10 mouse cellular contexts compared by ENCODE assay signal in genomic region chr9:29220493-29220892, GRCm38 (mm10).
DNase-seq lines count a peak whose midpoint lies in the region; ATAC-seq and TF ChIP-seq lines count a peak whose summit lies in the region.
"Had no signal": no experiment of that assay in that cellular context is flagged by ENCODE, and none has a peak within 500 bp of the region (broad histone marks: within the 10 kb centered on the region; RNA-seq: fewer than 3 reads in every experiment).

No protein-coding gene starts in this region.

- H3K9me3 ChIP-seq in heart, embryonic 10.5 days, result no peaks in the 10 kb centered on the region
- H3K9me3 ChIP-seq in embryonic facial prominence, embryonic 11.5 days (replicated peaks; ENCODE audit: control insufficient read depth, low read length), result no peaks in the 10 kb centered on the region
- H3K9me3 ChIP-seq: neural tube, embryonic 13.5 days had no signal

- intact Hi-C loops in heart, adult 2 months (cut with DNase I), result loop anchor here (5.0 kb wide), 1 partner anchor 67 kb away; no protein-coding TSS in a partner anchor
- intact Hi-C loops in left cerebral cortex, postnatal 4 days (cut with DNase I), result no loop called here

- no peak for TF ChIP-seq CTCF in heart, adult 2 months (IDR thresholded peaks at IDR 0.05)

- no peak overlapping the region for H3K4me3 ChIP-seq in heart, adult 2 months
- H3K4me3 ChIP-seq in heart, embryonic 10.5 days, result no peak overlapping the region
- no peak overlapping the region for H3K4me3 ChIP-seq in embryonic facial prominence, embryonic 11.5 days (ENCODE audit: low read depth, low read length)
- H3K4me3 ChIP-seq: neural tube, embryonic 13.5 days had no signal

- peaks cover 5% of the 10 kb centered on the region; the same call in 1 of the 2 replicates for H3K4me1 ChIP-seq in heart, adult 2 months (ENCODE audit: control insufficient read depth, insufficient read depth, low read length)
- H3K4me1 ChIP-seq in heart, embryonic 10.5 days, result no peaks in the 10 kb centered on the region
- H3K4me1 ChIP-seq in embryonic facial prominence, embryonic 11.5 days (ENCODE audit: control insufficient read depth, insufficient read depth, low read length), result no peaks in the 10 kb centered on the region

- TF ChIP-seq POLR2A in heart, adult 2 months (IDR thresholded peaks at IDR 0.05; ENCODE audit: insufficient read depth, low read depth, low read length), result no peak

- H3K4me2 ChIP-seq in embryonic facial prominence, embryonic 11.5 days (ENCODE audit: low read depth, low read length), result no peak overlapping the region
- H3K4me2 ChIP-seq: lung, embryonic 14.5 days; neural tube, embryonic 13.5 days had no signal

- no peaks in the 10 kb centered on the region for H3K36me3 ChIP-seq in heart, adult 2 months (ENCODE audit: control insufficient read depth, insufficient read depth, low read length)
- no peaks in the 10 kb centered on the region for H3K36me3 ChIP-seq in heart, embryonic 10.5 days
- H3K36me3 ChIP-seq in embryonic facial prominence, embryonic 11.5 days (replicated peaks; ENCODE audit: control insufficient read depth, insufficient read depth, low read depth, low read length), result no peaks in the 10 kb centered on the region
- H3K36me3 ChIP-seq: neural tube, embryonic 13.5 days had no signal

- peak; percentile 54 to 65 for DNase-seq in heart, adult 2 months
- DNase-seq in heart, embryonic 10.5 days (ENCODE audit: low spot score), result no peak
- DNase-seq in embryonic facial prominence, embryonic 11.5 days (ENCODE audit: low spot score), result peak; percentile 36
- DNase-seq in left cerebral cortex, postnatal 4 days, result peak; percentile 91
- DNase-seq in spleen, postnatal 10 days (ENCODE audit: low spot score in 2 of 2), result no peak
- DNase-seq in lung, postnatal 14 days, result no peak
- DNase-seq in adrenal gland, postnatal 10 days, result no peak
- DNase-seq: lung, embryonic 14.5 days had no signal

- ATAC-seq in cerebellum, adult (ENCODE audit: insufficient number of reproducible peaks, low FRiP score, low TSS enrichment), result peak; percentile 70; the same call in 1 of the 2 replicates
- ATAC-seq in embryonic facial prominence, embryonic 11.5 days (replicated peaks; ENCODE audit: insufficient number of reproducible peaks, low FRiP score, low TSS enrichment, low read depth), result no peak

- TF ChIP-seq EP300 in heart, adult 2 months (IDR thresholded peaks at IDR 0.05; ENCODE audit: insufficient read depth, low read depth, low read length), result 0 out of 2 replicates have a peak, but pooled peaks have one; percentile 24

- H3K27me3 ChIP-seq in heart, adult 2 months (ENCODE audit: control insufficient read depth, insufficient read depth, low read length), result no peaks in the 10 kb centered on the region
- H3K27me3 ChIP-seq in heart, embryonic 10.5 days (ENCODE audit: insufficient read depth, poor library complexity, severe bottlenecking), result no peaks in the 10 kb centered on the region
- no peaks in the 10 kb centered on the region for H3K27me3 ChIP-seq in embryonic facial prominence, embryonic 11.5 days (ENCODE audit: control insufficient read depth, insufficient read depth, low read length)
- H3K27me3 ChIP-seq: neural tube, embryonic 13.5 days had no signal

- H3K9ac ChIP-seq in heart, adult 2 months (ENCODE audit: low read depth, low read length), result no peak overlapping the region
- H3K9ac ChIP-seq in embryonic facial prominence, embryonic 11.5 days (replicated peaks; ENCODE audit: low read length), result no peak overlapping the region
- H3K9ac ChIP-seq: lung, embryonic 14.5 days; neural tube, embryonic 13.5 days had no signal

- peak overlapping the region; percentile 36 for H3K27ac ChIP-seq in heart, adult 2 months
- H3K27ac ChIP-seq in heart, embryonic 10.5 days, result no peak overlapping the region
- H3K27ac ChIP-seq in embryonic facial prominence, embryonic 11.5 days (replicated peaks; ENCODE audit: low read depth, low read length), result no peak overlapping the region
- H3K27ac ChIP-seq: neural tube, embryonic 13.5 days had no signal

- WGBS in heart, adult 2 months, result 40% methylated on average over 11 of the region's 11 CpGs
- 46% methylated on average over 11 of the region's 11 CpGs for WGBS in heart, embryonic 10.5 days
- 33% methylated on average over 11 of the region's 11 CpGs for WGBS in embryonic facial prominence, embryonic 11.5 days

- H3K79me2 ChIP-seq in heart, adult 2 months (replicated peaks; ENCODE audit: control insufficient read depth, insufficient read depth, low read length), result no peaks in the 10 kb centered on the region

Comparison
In these comparisons a context has a peak if more than half of its experiments do, and no peak if none do; other contexts are left out.
1. DNase-seq: peak in heart, adult 2 months (2 of 2), embryonic facial prominence, embryonic 11.5 days (single experiment) and left cerebral cortex, postnatal 4 days (single experiment); none in heart, embryonic 10.5 days (single experiment), spleen, postnatal 10 days (0 of 2), lung, postnatal 14 days (single experiment) and adrenal gland, postnatal 10 days (single experiment).